Mouse (Mus musculus) limb, embryonic 12.5 days (tissue): ENCODE measurements around the gene Prkacb. TPM values are rescaled to one million over a fixed set of nuclear protein-coding genes. Genes with fewer than 3 reads are reported as not detected.

Experiments
- ATAC-seq: fragments of 200-750 bp; cut with Nextera tagmentation; 2 replicates; pipeline ENCODE4 v1.8.0; 2017; ENCODE audit warnings: low read depth, moderate TSS enrichment; ENCODE audit not compliant: insufficient number of reproducible peaks, insufficient read depth, low FRiP score, low TSS enrichment
- H3K27ac ChIP-seq: fragments of 300-500 bp; sonication (generic); 2 replicates; pipeline ENCODE4 v1.5.1; 2016; ENCODE audit warnings: mild to moderate bottlenecking, moderate library complexity
- H3K27me3 ChIP-seq: fragments of 300-500 bp; sonication (generic); 2 replicates; pipeline ENCODE4 v1.6.1; 2016; ENCODE audit warnings: mild to moderate bottlenecking, moderate library complexity
- H3K36me3 ChIP-seq: fragments of 300-500 bp; sonication (generic); 2 replicates; pipeline ENCODE4 v1.6.1; 2016; ENCODE audit warnings: mild to moderate bottlenecking, moderate library complexity
- H3K4me1 ChIP-seq: fragments of 300-500 bp; sonication (generic); replicated peaks from 2 replicates; pipeline ENCODE4 v1.6.1; 2016
- H3K4me2 ChIP-seq: fragments of 300-500 bp; sonication (generic); 2 replicates; pipeline ENCODE4 v1.6.1; 2016; ENCODE audit warnings: mild to moderate bottlenecking, moderate library complexity
- H3K4me3 ChIP-seq: fragments of 300-500 bp; sonication (generic); replicated peaks from 2 replicates; pipeline ENCODE4 v1.5.1; 2016; ENCODE audit warnings: mild to moderate bottlenecking
- H3K9ac ChIP-seq: fragments of 300-500 bp; sonication (generic); replicated peaks from 2 replicates; pipeline ENCODE4 v1.6.1; 2016; ENCODE audit warnings: mild to moderate bottlenecking, moderate library complexity
- H3K9me3 ChIP-seq: fragments of 300-500 bp; sonication (generic); 2 replicates; pipeline ENCODE4 v1.6.1; 2016; ENCODE audit warnings: mild to moderate bottlenecking, moderate library complexity
- WGBS: fragments of 180-500 bp; shearing (Covaris S2); methylation state at CpG from one replicate; pipeline ENCODE4 v1.1.7; 2016; 5-methylcytosine and 5-hydroxymethylcytosine counted together
- polyA plus RNA-seq: library from polyadenylated mRNA; unstranded; fragments of >200 nt; fragmentation: Nextera tagmentation; extraction: Ambion mirVana; gene quantifications from 2 replicates; pipeline ENCODE4 v1.2.1, GENCODE M21; 2016

The Prkacb gene
- polyA plus RNA-seq, 1 experiment from 2014 or later = 87.7 TPM

- H3K9ac ChIP-seq = peak overlapping the region; percentile 97; the same call in 1 of the 2 replicates
- 65% methylated on average over 7 of the region's 7 CpGs for WGBS
- no peaks in the 10 kb centered on the region for H3K27me3 ChIP-seq
- no peak for ATAC-seq
- H3K4me1 ChIP-seq = peaks cover 13% of the 10 kb centered on the region
- H3K4me2 ChIP-seq = peak overlapping the region; percentile 75
- H3K27ac ChIP-seq = no peak overlapping the region
- peaks cover 3% of the 10 kb centered on the region; the same call in 1 of the 2 replicates for H3K36me3 ChIP-seq
- H3K9me3 ChIP-seq = no peaks in the 10 kb centered on the region
- H3K4me3 ChIP-seq = peak overlapping the region; percentile 94
Observed at GRCm38 (mm10) chr3:146813624-146814023, 834 bp upstream of the Prkacb start.

GRCm38 (mm10) chr3:146812041-146812878, 530 bp downstream of the Prkacb start:
- H3K4me3 ChIP-seq = peak overlapping the region; percentile 94
- peak; percentile 86 for ATAC-seq
- H3K36me3 ChIP-seq = peaks cover 7% of the 10 kb centered on the region
- H3K27me3 ChIP-seq = no peaks in the 10 kb centered on the region
- H3K9me3 ChIP-seq = no peaks in the 10 kb centered on the region
- H3K9ac ChIP-seq = peak overlapping the region; percentile 97
- H3K27ac ChIP-seq = peak overlapping the region; percentile 93
- under 1% methylated on average over 55 of the region's 60 CpGs for WGBS
- peak overlapping the region; percentile 75 for H3K4me2 ChIP-seq
- peaks cover 13% of the 10 kb centered on the region for H3K4me1 ChIP-seq

- no peak for ATAC-seq
- Histone ChIP-seq H3K4me3 (no peak overlapping the region), H3K27me3 (no peaks in the 10 kb centered on the region), H3K4me1 (no peaks in the 10 kb centered on the region), H3K36me3 (peaks cover 12% of the 10 kb centered on the region), H3K27ac (no peak overlapping the region), H3K9me3 (no peaks in the 10 kb centered on the region), H3K4me2 (no peak overlapping the region), H3K9ac (no peak overlapping the region)
- WGBS = 90% methylated on average over 12 of the region's 12 CpGs
Observed at GRCm38 (mm10) chr3:146793554-146794257, 19.1 kb downstream of the Prkacb start.

GRCm38 (mm10) chr3:146792144-146792748, 20.5 kb downstream of the Prkacb start:
- no peak overlapping the region for H3K4me2 ChIP-seq
- no peak overlapping the region for H3K27ac ChIP-seq
- no peak overlapping the region for H3K9ac ChIP-seq
- H3K4me3 ChIP-seq = no peak overlapping the region
- H3K36me3 ChIP-seq = peaks cover 12% of the 10 kb centered on the region
- H3K27me3 ChIP-seq = no peaks in the 10 kb centered on the region
- H3K4me1 ChIP-seq = no peaks in the 10 kb centered on the region
- no peak for ATAC-seq
- 91% methylated on average over 3 of the region's 3 CpGs for WGBS
- H3K9me3 ChIP-seq = no peaks in the 10 kb centered on the region

GRCm38 (mm10) chr3:146784233-146784632, 28.6 kb downstream of the Prkacb start:
- WGBS = 79% methylated on average over 3 of the region's 3 CpGs
- Histone ChIP-seq H3K4me3 (no peak overlapping the region), H3K4me1 (peaks cover 13% of the 10 kb centered on the region), H3K27ac (no peak overlapping the region), H3K9ac (no peak overlapping the region), H3K9me3 (no peaks in the 10 kb centered on the region), H3K27me3 (no peaks in the 10 kb centered on the region), H3K36me3 (no peaks in the 10 kb centered on the region; the same call in 1 of the 2 replicates), H3K4me2 (no peak overlapping the region)
- no peak for ATAC-seq

- no peak overlapping the region for H3K4me2 ChIP-seq
- H3K4me1 ChIP-seq = peaks cover 13% of the 10 kb centered on the region
- no peaks in the 10 kb centered on the region for H3K9me3 ChIP-seq
- no peak overlapping the region for H3K4me3 ChIP-seq
- no peak overlapping the region for H3K9ac ChIP-seq
- ATAC-seq = no peak
- H3K27me3 ChIP-seq = no peaks in the 10 kb centered on the region
- H3K27ac ChIP-seq = no peak overlapping the region
- no peaks in the 10 kb centered on the region; the same call in 1 of the 2 replicates for H3K36me3 ChIP-seq
- 72% methylated on average over 7 of the region's 7 CpGs for WGBS
Observed at GRCm38 (mm10) chr3:146783645-146784225, 29.1 kb downstream of the Prkacb start.

- H3K9ac ChIP-seq = no peak overlapping the region
- H3K9me3 ChIP-seq = no peaks in the 10 kb centered on the region
- ATAC-seq = no peak
- no peak overlapping the region for H3K27ac ChIP-seq
- no peak overlapping the region for H3K4me2 ChIP-seq
- no peak overlapping the region for H3K4me3 ChIP-seq
- no peaks in the 10 kb centered on the region; the same call in 1 of the 2 replicates for H3K36me3 ChIP-seq
- H3K4me1 ChIP-seq = peaks cover 13% of the 10 kb centered on the region
- WGBS = 28% methylated on average over 6 of the region's 6 CpGs
- H3K27me3 ChIP-seq = no peaks in the 10 kb centered on the region
Observed at GRCm38 (mm10) chr3:146782548-146782947, 30.2 kb downstream of the Prkacb start.

GRCm38 (mm10) chr3:146781131-146781530, 31.7 kb downstream of the Prkacb start:
- Histone ChIP-seq H3K36me3 (no peaks in the 10 kb centered on the region), H3K27me3 (no peaks in the 10 kb centered on the region), H3K4me3 (peak overlapping the region; percentile 21; the same call in 1 of the 2 replicates), H3K9me3 (no peaks in the 10 kb centered on the region), H3K27ac (peak overlapping the region; percentile 69), H3K4me2 (peak overlapping the region; percentile 50), H3K4me1 (peaks cover 13% of the 10 kb centered on the region), H3K9ac (peak overlapping the region; percentile 27; the same call in 1 of the 2 replicates)
- no peak for ATAC-seq
- WGBS = 7% methylated on average over 11 of the region's 11 CpGs

- Histone ChIP-seq H3K27me3 (no peaks in the 10 kb centered on the region), H3K36me3 (no peaks in the 10 kb centered on the region), H3K27ac (no peak overlapping the region), H3K9me3 (no peaks in the 10 kb centered on the region), H3K9ac (no peak overlapping the region), H3K4me2 (no peak overlapping the region), H3K4me3 (no peak overlapping the region), H3K4me1 (peaks cover 13% of the 10 kb centered on the region)
- WGBS = 67% methylated on average over 3 of the region's 3 CpGs
- no peak for ATAC-seq
Observed at GRCm38 (mm10) chr3:146780241-146780640, 32.5 kb downstream of the Prkacb start.

GRCm38 (mm10) chr3:146778913-146779312, 33.9 kb downstream of the Prkacb start:
- Histone ChIP-seq H3K36me3 (no peaks in the 10 kb centered on the region), H3K9me3 (no peaks in the 10 kb centered on the region), H3K27ac (no peak overlapping the region), H3K4me3 (no peak overlapping the region), H3K4me1 (peaks cover 13% of the 10 kb centered on the region), H3K27me3 (no peaks in the 10 kb centered on the region), H3K4me2 (no peak overlapping the region), H3K9ac (no peak overlapping the region)
- WGBS = 86% methylated on average over 8 of the region's 8 CpGs
- no peak for ATAC-seq

GRCm38 (mm10) chr3:146778451-146778850, 34.3 kb downstream of the Prkacb start:
- 64% methylated on average over 2 of the region's 2 CpGs for WGBS
- Histone ChIP-seq H3K27me3 (no peaks in the 10 kb centered on the region), H3K4me3 (no peak overlapping the region), H3K4me2 (no peak overlapping the region), H3K27ac (no peak overlapping the region), H3K9ac (no peak overlapping the region), H3K36me3 (no peaks in the 10 kb centered on the region), H3K9me3 (no peaks in the 10 kb centered on the region), H3K4me1 (peaks cover 13% of the 10 kb centered on the region)
- ATAC-seq = no peak
